Mouse (Mus musculus) megakaryocyte, embryonic 14.5 days (primary cell): ENCODE measurements around the gene Pou2f1.

Experiments
- FLI1 ChIP-seq: IDR thresholded peaks from 2 replicates; pipeline ENCODE4 v1.6.1; 2012; ENCODE audit warnings: low read length, inconsistent platforms, mixed read lengths
- GATA1 ChIP-seq: IDR thresholded peaks from 3 replicates; pipeline ENCODE4 v1.6.1; 2012; ENCODE audit warnings: mixed read lengths, low read length, inconsistent platforms, borderline replicate concordance

DNA sequence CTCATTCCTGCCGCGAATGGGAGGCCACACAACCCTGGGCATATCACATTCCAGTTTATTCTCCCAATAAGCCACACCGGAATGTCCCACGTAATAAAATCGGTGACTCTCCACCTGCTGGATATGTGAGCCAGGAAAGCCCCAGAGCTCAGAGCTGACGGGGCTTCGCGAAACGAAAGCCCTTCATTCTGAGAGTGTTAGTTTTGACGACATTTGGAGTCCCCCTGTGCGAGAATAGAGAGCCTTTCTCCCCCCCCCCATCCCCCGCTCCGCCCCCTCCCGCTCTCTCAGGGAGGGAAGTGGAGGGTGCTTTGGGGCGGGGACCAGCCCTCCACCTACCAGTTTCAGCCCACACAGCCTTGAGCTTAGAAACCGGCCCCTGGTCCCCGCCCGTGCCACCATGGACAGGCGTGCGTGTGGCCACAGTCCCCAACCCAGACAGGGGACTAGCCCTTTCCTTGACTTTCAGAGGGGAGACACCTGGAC lies 158.0 kb downstream of the Pou2f1 start:
- TF ChIP-seq GATA1 (no peak), FLI1 (no peak)
